Mouse (Mus musculus) C2C12 (cell line): ENCODE measurements around the gene Gm20388.

Experiments used
- CEBPB ChIP-seq: IDR thresholded peaks from one replicate; pipeline ENCODE4 v1.6.1; 2011; ENCODE audit warnings: low read depth, mild to moderate bottlenecking, control low read depth, moderate library complexity
- CTCF ChIP-seq: IDR thresholded peaks from one replicate; pipeline ENCODE4 v1.5.1; 2011; ENCODE audit not compliant: control insufficient read depth, insufficient read depth, insufficient read length
- FOSL1 ChIP-seq: IDR thresholded peaks from one replicate; pipeline ENCODE4 v1.8.0; 2011; ENCODE audit warnings: mild to moderate bottlenecking, low read length; ENCODE audit not compliant: poor library complexity, insufficient read depth, severe bottlenecking
- MAX ChIP-seq: IDR thresholded peaks from one replicate; pipeline ENCODE4 v1.6.1; 2011; ENCODE audit warnings: mild to moderate bottlenecking, control low read depth
- MYOD1 ChIP-seq: IDR thresholded peaks from one replicate; pipeline ENCODE4 v1.6.1; 2011; ENCODE audit warnings: low read depth; ENCODE audit not compliant: control insufficient read depth, insufficient read length
- MYOG ChIP-seq: IDR thresholded peaks from one replicate; pipeline ENCODE4 v1.6.1; 2011; ENCODE audit not compliant: control insufficient read depth, insufficient read length; ENCODE audit errors: extremely low read depth
- USF1 ChIP-seq: IDR thresholded peaks from one replicate; pipeline ENCODE4 v1.6.1; 2011; ENCODE audit warnings: low read depth, mild to moderate bottlenecking, control low read depth, moderate library complexity

DNA sequence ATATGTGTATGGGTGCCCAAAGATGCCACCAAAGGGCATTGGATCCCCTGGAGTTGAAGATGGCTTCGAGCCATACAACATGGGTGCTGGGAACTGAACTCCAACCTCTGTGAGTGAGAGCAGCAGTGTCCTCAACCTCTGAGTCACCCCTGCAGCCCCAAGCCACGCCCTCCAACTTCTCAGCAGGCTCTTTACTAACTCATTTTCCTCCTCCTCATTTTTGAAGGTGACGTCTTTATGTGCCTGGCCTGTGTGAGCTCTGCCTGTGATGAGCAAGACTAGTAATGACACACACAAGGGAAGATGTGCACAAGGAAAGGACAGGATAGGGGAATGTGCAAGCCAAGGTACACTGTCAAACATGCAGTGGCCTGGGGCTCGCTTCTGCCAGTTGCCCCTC, 4348.5 kb downstream of the Gm20388 start:
- TF ChIP-seq CEBPB = no peak
- no peak for TF ChIP-seq FOSL1
- no peak for TF ChIP-seq CTCF
- no peak for TF ChIP-seq USF1
- no peak for TF ChIP-seq MYOD1
- no peak for TF ChIP-seq MYOG
- TF ChIP-seq MAX = no peak
